Mouse (Mus musculus) liver, embryonic 14.5 days (tissue): ENCODE results near the gene Gpx1. TPM values are rescaled to one million over a fixed set of nuclear protein-coding genes. Genes with fewer than 3 reads are reported as not detected.

Experiments
- ATAC-seq: fragments of 200-750 bp; cut with Nextera tagmentation; 2 replicates; pipeline ENCODE4 v1.8.0; 2017; ENCODE audit warnings: moderate number of reproducible peaks, mild to moderate bottlenecking, moderate library complexity; ENCODE audit not compliant: insufficient read depth
- DNase-seq, 3 experiments: peaks; one replicate each; pipeline ENCODE4 v3.0.0-alpha.2; 2012 to 2013; ENCODE audit warnings: low read depth in 3 of 3, low spot score in 3 of 3
- H3K27ac ChIP-seq: fragments of 300-500 bp; sonication (generic); 2 replicates; pipeline ENCODE4 v1.5.1; 2014; ENCODE audit warnings: moderate library complexity, mild to moderate bottlenecking, control low read depth, inconsistent platforms
- H3K27me3 ChIP-seq: fragments of 300-500 bp; sonication (generic); 2 replicates; pipeline ENCODE4 v1.6.1; 2014; ENCODE audit warnings: mild to moderate bottlenecking, low read length, moderate library complexity; ENCODE audit not compliant: control insufficient read depth, insufficient read depth
- H3K36me3 ChIP-seq: fragments of 300-500 bp; sonication (generic); replicated peaks from 2 replicates; pipeline ENCODE4 v1.6.1; 2014; ENCODE audit warnings: low read depth; ENCODE audit not compliant: control insufficient read depth, insufficient read depth
- H3K4me1 ChIP-seq, 2 experiments: fragments of 200-500 bp in 1 of 2; fragments of 300-500 bp in 1 of 2; sonication (generic) in 1 of 2; replicated peaks; 2 replicates each; pipeline ENCODE4 v1.6.1; 2012 to 2014; ENCODE audit warnings: antibody characterized with exemption in 1 of 2, inconsistent platforms in 1 of 2, low read length in 1 of 2; ENCODE audit not compliant: control insufficient read depth in 2 of 2, insufficient read depth in 2 of 2
- H3K4me2 ChIP-seq: fragments of 300-500 bp; sonication (generic); 2 replicates; pipeline ENCODE4 v1.6.1; 2014; ENCODE audit warnings: low read depth, mild to moderate bottlenecking, control low read depth, moderate library complexity
- H3K4me3 ChIP-seq, 2 experiments: fragments of 200-500 bp in 1 of 2; fragments of 300-500 bp in 1 of 2; sonication (generic) in 1 of 2; 2 replicates each; pipeline ENCODE4 v1.5.1; 2012 to 2014; ENCODE audit warnings: low read depth in 2 of 2, low read length in 2 of 2, mild to moderate bottlenecking in 2 of 2, control low read depth in 1 of 2, inconsistent platforms in 1 of 2, moderate library complexity in 1 of 2; ENCODE audit not compliant: insufficient read depth in 1 of 2
- H3K9ac ChIP-seq: fragments of 300-500 bp; sonication (generic); replicated peaks from 2 replicates; pipeline ENCODE4 v1.6.1; 2014; ENCODE audit warnings: mild to moderate bottlenecking, control low read depth, moderate library complexity
- H3K9me3 ChIP-seq: fragments of 300-500 bp; sonication (generic); 2 replicates; pipeline ENCODE4 v1.6.1; 2016; ENCODE audit warnings: low read length, mixed read lengths; ENCODE audit not compliant: control insufficient read depth
- CTCF ChIP-seq: IDR thresholded peaks from 2 replicates; pipeline ENCODE4 v1.5.1; 2016; ENCODE audit warnings: antibody characterized with exemption, low read depth, control low read depth
- EP300 ChIP-seq: IDR thresholded peaks from 2 replicates; pipeline ENCODE4 v1.6.1; 2016; ENCODE audit warnings: antibody characterized with exemption, low read depth
- WGBS: fragments of 180-500 bp; shearing (Covaris S2); extraction: QIAGEN DNeasy Blood & Tissue Kit; methylation state at CpG from one replicate; pipeline ENCODE4 v1.1.7; 2014; ENCODE audit not compliant: insufficient replicate concordance; 5-methylcytosine and 5-hydroxymethylcytosine counted together
- polyA plus RNA-seq, 2 experiments: library from polyadenylated mRNA; depleted of rRNA in 1 of 2; stranded (reverse) in 1 of 2; unstranded in 1 of 2; fragments of >200 nt; fragmentation: Nextera tagmentation in 1 of 2; extraction: Ambion mirVana in 1 of 2; gene quantifications; 2 replicates each; pipeline versions ENCODE4 v1.2.1 to v1.2.3; 2012 to 2014

The Gpx1 gene
- polyA plus RNA-seq, 2 experiments: 3,741 to 6,910 TPM

- Histone ChIP-seq H3K27ac (peak overlapping the region; percentile 90), H3K27me3 (no peaks in the 10 kb centered on the region), H3K9me3 (no peaks in the 10 kb centered on the region), H3K36me3 (peaks cover 18% of the 10 kb centered on the region), H3K4me1 (peaks cover 49 to 61% of the 10 kb centered on the region in 2 experiments), H3K4me2 (peak overlapping the region; percentile 98), H3K9ac (peak overlapping the region; percentile 81), H3K4me3 (peak overlapping the region; percentile 86 to 99)
- ATAC-seq (no peak), DNase-seq (no peak)
- TF ChIP-seq EP300 (no peak), CTCF (no peak)
- WGBS: 5% methylated on average over 11 of the region's 11 CpGs
Measured at GRCm38 (mm10) chr9:108347024-108347423, 8.3 kb downstream of the Gpx1 start.

GRCm38 (mm10) chr9:108347540-108348289, 9.0 kb downstream of the Gpx1 start, which contains the start of gene Usp4:
Gene Usp4 (plus strand): TSS chr9:108347853.
- DNase-seq: peak; percentile 77 to 80 (median 79)
- Histone ChIP-seq H3K27ac (peak within 1 kb of the TSS; percentile 90), H3K4me1 (peaks cover 42 to 54% of the 10 kb centered on the region in 2 experiments), H3K4me2 (peak within 1 kb of the TSS; percentile 98), H3K36me3 (peaks cover 25% of the 10 kb centered on the region), H3K9me3 (no peaks in the 10 kb centered on the region), H3K4me3 (peak within 1 kb of the TSS; percentile 86 to 99), H3K9ac (peak within 1 kb of the TSS; percentile 95), H3K27me3 (no peaks in the 10 kb centered on the region)
- WGBS: 0% methylated on average over 75 of the region's 75 CpGs
- TF ChIP-seq EP300 (peak; percentile 33; the same call in 1 of the 2 replicates), CTCF (no peak)
- ATAC-seq: peak; percentile 90

- WGBS: 2% methylated on average over 14 of the region's 14 CpGs
- Histone ChIP-seq H3K27ac (peak overlapping the region; percentile 82), H3K4me3 (peak overlapping the region; percentile 86 to 99), H3K36me3 (peaks cover 31% of the 10 kb centered on the region), H3K9ac (peak overlapping the region; percentile 95), H3K4me2 (peak overlapping the region; percentile 98), H3K4me1 (peaks cover 38 to 49% of the 10 kb centered on the region in 2 experiments), H3K27me3 (no peaks in the 10 kb centered on the region), H3K9me3 (no peaks in the 10 kb centered on the region)
- no peak for ATAC-seq
- no peak for TF ChIP-seq EP300
- no peak for TF ChIP-seq CTCF
- DNase-seq: no peak
Measured at GRCm38 (mm10) chr9:108348290-108348680, 9.6 kb downstream of the Gpx1 start.

- TF ChIP-seq CTCF: no peak
- TF ChIP-seq EP300: peak; percentile 35; the same call in 1 of the 2 replicates
- DNase-seq: no peak
- H3K9me3 ChIP-seq: no peaks in the 10 kb centered on the region
- H3K27me3 ChIP-seq: no peaks in the 10 kb centered on the region
- ATAC-seq: no peak
- WGBS: 32% methylated on average over 4 of the region's 4 CpGs
- H3K4me2 ChIP-seq: peak overlapping the region; percentile 98
- peak overlapping the region in 1 of 2 experiments; percentile 99; a peak in 2 of 4 replicates for H3K4me3 ChIP-seq
- peak overlapping the region; percentile 95 for H3K9ac ChIP-seq
- peak overlapping the region; percentile 82 for H3K27ac ChIP-seq
- H3K36me3 ChIP-seq: peaks cover 45% of the 10 kb centered on the region
- H3K4me1 ChIP-seq: peaks cover 24 to 34% of the 10 kb centered on the region in 2 experiments
Measured at GRCm38 (mm10) chr9:108349727-108350126, 11.0 kb downstream of the Gpx1 start.

GRCm38 (mm10) chr9:108378234-108378633, 39.5 kb downstream of the Gpx1 start:
- WGBS: 72% methylated on average over 9 of the region's 9 CpGs
- H3K27me3 ChIP-seq: no peaks in the 10 kb centered on the region
- no peak overlapping the region for H3K4me3 ChIP-seq
- no peak for DNase-seq
- no peaks in the 10 kb centered on the region for H3K9me3 ChIP-seq
- ATAC-seq: no peak
- no peaks in the 10 kb centered on the region for H3K4me1 ChIP-seq
- no peak overlapping the region for H3K27ac ChIP-seq
- H3K9ac ChIP-seq: no peak overlapping the region
- TF ChIP-seq CTCF: no peak
- no peak for TF ChIP-seq EP300
- H3K4me2 ChIP-seq: no peak overlapping the region
- H3K36me3 ChIP-seq: peaks cover 81% of the 10 kb centered on the region
